Mouse (Mus musculus) heart, embryonic 14.5 days (tissue): Measurements from ENCODE around the gene Desi2. TPM values are rescaled to one million over a fixed set of nuclear protein-coding genes. Genes with fewer than 3 reads are reported as not detected.
"Not testable (repeated sequence)": the region's sequence is repeated elsewhere in the genome, so short reads cannot be mapped to it uniquely, and the experiment has no call there.

Experiments
- ATAC-seq: fragments of 200-750 bp; cut with Nextera tagmentation; 2 replicates; pipeline ENCODE4 v1.8.0; 2017; ENCODE audit warnings: low read depth, moderate TSS enrichment; ENCODE audit not compliant: insufficient number of reproducible peaks, insufficient read depth, low FRiP score
- H3K27ac ChIP-seq, 2 experiments: fragments of 200-500 bp in 1 of 2; fragments of 300-500 bp in 1 of 2; sonication (generic) in 1 of 2; replicated peaks in 1 of 2; 2 replicates each; pipeline ENCODE4 v1.5.1; 2012 to 2014; ENCODE audit warnings: low read depth in 2 of 2, low read length in 2 of 2, control low read depth in 1 of 2, mild to moderate bottlenecking in 1 of 2, mixed read lengths in 1 of 2; ENCODE audit not compliant: control insufficient read depth in 1 of 2, insufficient read depth in 1 of 2
- H3K27me3 ChIP-seq: fragments of 300-500 bp; sonication (generic); 2 replicates; pipeline ENCODE4 v1.6.1; 2014; ENCODE audit warnings: mild to moderate bottlenecking, low read length, control low read depth; ENCODE audit not compliant: control insufficient read depth, insufficient read depth
- H3K36me3 ChIP-seq: fragments of 300-500 bp; sonication (generic); 2 replicates; pipeline ENCODE4 v1.6.1; 2014; ENCODE audit warnings: mild to moderate bottlenecking, control low read depth, low read length, mixed read lengths; ENCODE audit not compliant: control insufficient read depth, insufficient read depth
- H3K4me1 ChIP-seq, 2 experiments: fragments of 200-500 bp in 1 of 2; fragments of 300-500 bp in 1 of 2; sonication (generic) in 1 of 2; 2 replicates each; pipeline ENCODE4 v1.6.1; 2012 to 2014; ENCODE audit warnings: low read length in 2 of 2, control low read depth in 1 of 2, mixed read lengths in 1 of 2; ENCODE audit not compliant: control insufficient read depth in 2 of 2, insufficient read depth in 2 of 2
- H3K4me2 ChIP-seq: fragments of 300-500 bp; sonication (generic); 2 replicates; pipeline ENCODE4 v1.6.1; 2014; ENCODE audit warnings: mild to moderate bottlenecking, low read length
- H3K4me3 ChIP-seq, 2 experiments: fragments of 200-500 bp in 1 of 2; fragments of 300-500 bp in 1 of 2; sonication (generic) in 1 of 2; 2 replicates each; pipeline ENCODE4 v1.5.1; 2012 to 2014; ENCODE audit warnings: low read length in 2 of 2, mild to moderate bottlenecking in 2 of 2, control low read depth in 1 of 2, low read depth in 1 of 2, moderate library complexity in 1 of 2; ENCODE audit not compliant: control insufficient read depth in 1 of 2, insufficient read depth in 1 of 2
- H3K9ac ChIP-seq: fragments of 300-500 bp; sonication (generic); 2 replicates; pipeline ENCODE4 v1.6.1; 2014; ENCODE audit warnings: mild to moderate bottlenecking, low read length
- H3K9me3 ChIP-seq: fragments of 300-500 bp; sonication (generic); 2 replicates; pipeline ENCODE4 v1.6.1; 2016; ENCODE audit warnings: low read length, control low read depth; ENCODE audit not compliant: control insufficient read depth
- WGBS: fragments of 180-500 bp; shearing (Covaris S2); extraction: QIAGEN DNeasy Blood & Tissue Kit; methylation state at CpG from one replicate; pipeline ENCODE4 v1.1.7; 2014; 5-methylcytosine and 5-hydroxymethylcytosine counted together
- polyA plus RNA-seq: library from polyadenylated mRNA; unstranded; fragments of >200 nt; fragmentation: Nextera tagmentation; extraction: Ambion mirVana; gene quantifications from 2 replicates; pipeline ENCODE4 v1.2.1, GENCODE M21; 2014

Gene Desi2
- polyA plus RNA-seq, 1 experiment from 2014 or later = 30.7 TPM

GRCm38 (mm10) chr1:178283946-178284720, 96.9 kb downstream of the Desi2 start:
- ATAC-seq = no peak
- Histone ChIP-seq H3K4me2 (no peak overlapping the region), H3K27me3 (no peaks in the 10 kb centered on the region), H3K4me1 (no peaks in the 10 kb centered on the region), H3K9ac (no peak overlapping the region), H3K4me3 (no peak overlapping the region), H3K36me3 (no peaks in the 10 kb centered on the region), H3K27ac (no peak overlapping the region), H3K9me3 (peaks cover 4% of the 10 kb centered on the region; the same call in 1 of the 2 replicates)
- 73% methylated on average over 2 of the region's 2 CpGs for WGBS

GRCm38 (mm10) chr1:178287601-178288176, 100.5 kb downstream of the Desi2 start:
- no peak overlapping the region for H3K27ac ChIP-seq
- no peak overlapping the region for H3K4me2 ChIP-seq
- H3K4me3 ChIP-seq = no peak overlapping the region
- 48% methylated on average over 8 of the region's 8 CpGs for WGBS
- peaks cover 4% of the 10 kb centered on the region; the same call in 1 of the 2 replicates for H3K9me3 ChIP-seq
- no peak overlapping the region for H3K9ac ChIP-seq
- no peaks in the 10 kb centered on the region for H3K27me3 ChIP-seq
- no peak for ATAC-seq
- no peaks in the 10 kb centered on the region for H3K36me3 ChIP-seq
- H3K4me1 ChIP-seq = no peaks in the 10 kb centered on the region

GRCm38 (mm10) chr1:178291716-178292115, 104.5 kb downstream of the Desi2 start:
- no peaks in the 10 kb centered on the region for H3K9me3 ChIP-seq
- no peak overlapping the region for H3K4me3 ChIP-seq
- H3K27ac ChIP-seq = no peak overlapping the region
- 74% methylated on average over 3 of the region's 3 CpGs for WGBS
- H3K27me3 ChIP-seq = no peaks in the 10 kb centered on the region
- H3K9ac ChIP-seq = no peak overlapping the region
- H3K4me2 ChIP-seq = no peak overlapping the region
- ATAC-seq = no peak
- H3K36me3 ChIP-seq = no peaks in the 10 kb centered on the region
- H3K4me1 ChIP-seq = no peaks in the 10 kb centered on the region

GRCm38 (mm10) chr1:178294051-178294450, 106.8 kb downstream of the Desi2 start:
- Histone ChIP-seq H3K36me3 (no peaks in the 10 kb centered on the region), H3K9me3 (no peaks in the 10 kb centered on the region), H3K27ac (no peak overlapping the region), H3K9ac (no peak overlapping the region), H3K4me1 (no peaks in the 10 kb centered on the region), H3K27me3 (no peaks in the 10 kb centered on the region), H3K4me2 (no peak overlapping the region), H3K4me3 (no peak overlapping the region)
- no peak for ATAC-seq
- 85% methylated on average over 1 of the region's 1 CpGs for WGBS

GRCm38 (mm10) chr1:178301261-178301660, 114.0 kb downstream of the Desi2 start:
- ATAC-seq, H3K4me2 ChIP-seq, H3K4me3 ChIP-seq, H3K36me3 ChIP-seq, H3K9me3 ChIP-seq, H3K4me1 ChIP-seq, H3K9ac ChIP-seq, H3K27ac ChIP-seq, H3K27me3 ChIP-seq: not testable (repeated sequence)
- 84% methylated on average over 2 of the region's 2 CpGs for WGBS

GRCm38 (mm10) chr1:178303425-178303824, 116.2 kb downstream of the Desi2 start:
- Histone ChIP-seq H3K4me2 (no peak overlapping the region), H3K4me3 (no peak overlapping the region), H3K4me1 (no peaks in the 10 kb centered on the region), H3K9ac (no peak overlapping the region), H3K27ac (no peak overlapping the region), H3K36me3 (no peaks in the 10 kb centered on the region), H3K9me3 (peaks cover 5% of the 10 kb centered on the region; the same call in 1 of the 2 replicates), H3K27me3 (no peaks in the 10 kb centered on the region)
- no peak for ATAC-seq
- WGBS = 25% methylated on average over 3 of the region's 3 CpGs
